Mouse (Mus musculus): ENCODE data around the gene Stxbp1.

DNA sequence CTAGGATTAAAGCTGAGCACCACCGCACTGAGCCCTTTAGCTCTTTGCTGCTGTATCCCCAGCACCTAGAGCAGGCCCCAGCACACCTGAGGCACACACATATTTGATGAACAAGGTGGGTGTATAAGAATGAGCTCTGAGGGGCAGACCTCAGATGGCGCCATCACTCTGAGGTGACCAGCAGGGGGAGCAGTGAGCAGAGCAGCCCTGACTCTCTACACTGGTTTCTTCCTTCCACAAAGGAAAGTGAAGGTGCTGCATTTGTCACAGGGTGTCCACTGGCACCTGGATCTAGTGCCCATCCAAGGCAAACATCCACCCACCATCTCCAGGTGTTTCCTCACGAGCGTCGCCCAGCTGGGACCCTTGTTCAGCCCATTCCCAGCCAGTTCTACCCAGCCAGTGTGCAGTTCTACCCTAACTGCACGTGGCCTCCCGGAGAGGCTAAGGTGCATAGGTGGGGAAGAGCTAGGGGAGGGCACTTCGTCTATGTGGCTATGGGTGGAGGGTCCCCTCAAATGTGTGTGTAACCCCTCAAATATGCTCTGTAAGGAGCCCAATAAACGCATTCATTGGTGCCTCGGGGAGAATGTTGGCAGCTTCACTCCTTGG is 12.1 kb upstream of the Stxbp1 start:
- TF ChIP-seq CTCF (IDR thresholded peaks at IDR 0.05; ENCODE audit: low read depth, low read length), result peak; percentile 97
- TF ChIP-seq EP300 (IDR thresholded peaks at IDR 0.05; ENCODE audit: insufficient read depth, low read depth, low read length), result no peak
- no peak for TF ChIP-seq POLR2A (IDR thresholded peaks at IDR 0.05; ENCODE audit: insufficient read depth, low read length)

Measured in ES-Bruce4 (cell line).